Mouse (Mus musculus): ENCODE measurements around the gene Dnajc3.

DNA sequence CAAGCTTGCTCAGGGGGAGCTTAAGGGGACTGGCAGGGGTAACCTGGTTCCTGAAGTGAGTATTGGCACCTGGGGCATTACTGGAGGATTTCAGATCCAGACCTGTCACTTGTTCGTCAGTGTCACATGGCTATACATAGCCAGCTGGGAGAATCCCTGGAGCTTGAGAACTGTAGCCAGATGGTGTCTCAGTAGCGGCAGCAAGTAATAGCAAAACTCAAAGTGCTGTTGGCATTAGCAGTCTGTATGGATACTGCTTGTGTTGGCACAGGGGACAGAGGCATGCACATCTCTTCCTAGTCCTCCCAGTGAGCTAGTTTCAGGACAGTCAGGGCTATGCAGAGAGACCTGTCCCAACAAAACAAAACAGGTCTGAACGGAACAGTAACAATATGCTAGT, 20.2 kb downstream of the Dnajc3 start:
- no peak for TF ChIP-seq CTCF (IDR thresholded peaks at IDR 0.05; ENCODE audit: control insufficient read depth, insufficient read depth, low read length)
- TF ChIP-seq POLR2A (IDR thresholded peaks at IDR 0.05; ENCODE audit: borderline replicate concordance, control insufficient read depth, low read depth, low read length) = no peak

All from bone marrow, adult 2 months (tissue).